8 mouse cellular contexts compared by ENCODE assay signal in the genomic region with DNA sequence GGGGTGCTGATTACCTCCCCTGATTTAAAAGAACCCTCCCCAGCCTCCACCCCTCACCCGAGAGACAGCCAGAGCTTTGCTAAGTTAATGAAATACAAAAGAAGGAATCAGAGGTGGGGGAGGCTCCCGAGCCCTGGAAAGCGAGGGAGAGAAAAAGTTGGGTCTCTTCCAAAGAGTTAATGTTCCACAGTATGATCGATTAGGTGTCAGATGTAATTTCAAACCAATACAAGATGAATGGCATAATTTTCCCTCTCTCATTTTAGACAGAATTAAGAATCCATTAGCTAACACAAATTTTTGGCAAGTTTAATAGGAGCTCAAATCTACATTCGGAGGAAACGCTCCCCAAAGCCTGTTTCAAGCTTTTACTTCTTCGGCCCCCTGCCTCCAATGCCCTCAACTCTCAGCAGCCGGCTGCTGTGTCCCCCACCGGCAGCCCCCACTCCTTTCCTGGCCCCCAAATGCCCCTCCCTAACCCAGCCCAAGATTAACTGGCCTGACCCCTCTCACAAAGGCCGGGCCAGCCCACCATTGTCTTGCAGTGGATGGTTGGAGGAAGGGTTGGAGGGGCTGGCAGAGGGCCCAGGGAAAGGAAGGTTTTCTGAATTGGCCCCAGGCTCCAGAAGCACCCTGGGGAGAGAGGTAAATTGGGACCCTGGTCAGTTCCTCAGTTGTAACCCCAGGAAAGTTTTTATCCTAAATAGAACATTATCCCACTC. TPM values are rescaled to one million over a fixed set of nuclear protein-coding genes. Genes with fewer than 3 reads are reported as not detected.
A peak's percentile ranks its signal among the peaks of the same experiment; 100 is the strongest.
DNase-seq lines count a peak whose midpoint lies in the region; ATAC-seq lines count a peak whose summit lies in the region.

No protein-coding gene starts in this region.

- H3K27ac ChIP-seq in heart, embryonic 10.5 days = no peak overlapping the region; the same call in 1 of the 2 replicates
- no peak overlapping the region for H3K27ac ChIP-seq in heart, embryonic 15.5 days
- H3K27ac ChIP-seq in liver, embryonic 16.5 days (ENCODE audit: low read length) = peak overlapping the region; percentile 76

- peak; percentile 96 for DNase-seq in heart, adult 11 months
- no peak for DNase-seq in heart, embryonic 10.5 days (ENCODE audit: low spot score)
- peak; percentile 65 for DNase-seq in R1 (ENCODE audit: low read depth, low spot score)
- no peak for DNase-seq in thymus, postnatal 0 days (ENCODE audit: low spot score)

- no peaks in the 10 kb centered on the region for H3K36me3 ChIP-seq in heart, embryonic 10.5 days
- H3K36me3 ChIP-seq in heart, embryonic 15.5 days = no peaks in the 10 kb centered on the region
- no peaks in the 10 kb centered on the region for H3K36me3 ChIP-seq in liver, embryonic 16.5 days (ENCODE audit: control insufficient read depth, insufficient read depth)

- peaks cover 40% of the 10 kb centered on the region for H3K4me1 ChIP-seq in heart, embryonic 10.5 days
- peaks cover 34% of the 10 kb centered on the region for H3K4me1 ChIP-seq in heart, embryonic 15.5 days (replicated peaks)
- no peaks in the 10 kb centered on the region; the same call in 1 of the 2 replicates for H3K4me1 ChIP-seq in liver, embryonic 16.5 days (ENCODE audit: control insufficient read depth, low read depth, low read length)

- H3K9ac ChIP-seq in heart, embryonic 15.5 days = no peak overlapping the region
- H3K9ac ChIP-seq in liver, embryonic 16.5 days (ENCODE audit: low read depth, low read length) = no peak overlapping the region

- H3K4me2 ChIP-seq in heart, embryonic 15.5 days = no peak overlapping the region
- H3K4me2 ChIP-seq in liver, embryonic 16.5 days (ENCODE audit: low read depth, low read length) = no peak overlapping the region

- no peak overlapping the region for H3K4me3 ChIP-seq in heart, embryonic 10.5 days
- no peak overlapping the region for H3K4me3 ChIP-seq in heart, embryonic 15.5 days
- no peak overlapping the region for H3K4me3 ChIP-seq in liver, embryonic 16.5 days (ENCODE audit: low read depth, low read length)

- 22% methylated on average over 10 of the region's 10 CpGs for WGBS in heart, embryonic 10.5 days
- 27% methylated on average over 10 of the region's 10 CpGs for WGBS in heart, embryonic 15.5 days
- WGBS in liver, embryonic 16.5 days (ENCODE audit: insufficient replicate concordance) = 18% methylated on average over 10 of the region's 10 CpGs

- no peaks in the 10 kb centered on the region for H3K9me3 ChIP-seq in heart, embryonic 10.5 days
- H3K9me3 ChIP-seq in heart, embryonic 15.5 days (replicated peaks) = no peaks in the 10 kb centered on the region
- no peaks in the 10 kb centered on the region for H3K9me3 ChIP-seq in liver, embryonic 16.5 days (replicated peaks; ENCODE audit: control insufficient read depth, low read length)

- ATAC-seq in heart, embryonic 15.5 days (replicated peaks; ENCODE audit: insufficient number of reproducible peaks, insufficient read depth, low FRiP score, low read depth) = peak; percentile 32; the same call in 1 of the 2 replicates
- ATAC-seq in liver, embryonic 16.5 days (ENCODE audit: low read depth) = peak; percentile 49
- no peak for ATAC-seq in inflammation-experienced regulatory T-cells, adult 6 months
- no peak for ATAC-seq in cerebellum, adult (ENCODE audit: insufficient number of reproducible peaks, low FRiP score, low TSS enrichment)

- peaks cover 92% of the 10 kb centered on the region for H3K27me3 ChIP-seq in heart, embryonic 10.5 days (ENCODE audit: insufficient read depth, poor library complexity, severe bottlenecking)
- H3K27me3 ChIP-seq in heart, embryonic 15.5 days = peaks cover 19% of the 10 kb centered on the region; the same call in 1 of the 2 replicates
- peaks cover 36% of the 10 kb centered on the region for H3K27me3 ChIP-seq in liver, embryonic 16.5 days (ENCODE audit: control insufficient read depth, insufficient read depth, low read depth, low read length)

RNA-seq across cellular contexts. Expression of a gene that starts 30.8 kb away (rescaled TPM):
- not detected in 2 replicates for polyA plus RNA-seq in heart, embryonic 10.5 days (2016; fragmentation: Nextera tagmentation; extraction: Ambion mirVana)
- polyA plus RNA-seq in heart, embryonic 15.5 days (2015; fragmentation: Nextera tagmentation; extraction: Ambion mirVana) = 0.04 TPM in 1 of 2 replicates, not detected in the other
- not detected in 2 replicates for polyA plus RNA-seq in liver, embryonic 16.5 days (2015; fragmentation: Nextera tagmentation; extraction: Ambion mirVana)
- polyA plus RNA-seq in inflammation-experienced regulatory T-cells, adult 6 months (2017; shearing (Covaris generic)) = not detected
- polyA plus RNA-seq in thymus, postnatal 0 days (2015; fragmentation: Nextera tagmentation; extraction: Ambion mirVana) = not detected in 2 replicates

RNA-seq across cellular contexts. Expression of a gene that starts 49.6 kb away (rescaled TPM):
- 8.1 and 20.1 TPM in 2 replicates for polyA plus RNA-seq in heart, embryonic 10.5 days (2016; fragmentation: Nextera tagmentation; extraction: Ambion mirVana)
- polyA plus RNA-seq in heart, embryonic 15.5 days (2015; fragmentation: Nextera tagmentation; extraction: Ambion mirVana) = 60.9 and 62.5 TPM in 2 replicates
- 0.79 and 1.9 TPM in 2 replicates for polyA plus RNA-seq in liver, embryonic 16.5 days (2015; fragmentation: Nextera tagmentation; extraction: Ambion mirVana)
- polyA plus RNA-seq in inflammation-experienced regulatory T-cells, adult 6 months (2017; shearing (Covaris generic)) = not detected
- polyA plus RNA-seq in thymus, postnatal 0 days (2015; fragmentation: Nextera tagmentation; extraction: Ambion mirVana) = 2.7 and 3.1 TPM in 2 replicates

RNA-seq across cellular contexts. Expression of a gene that starts 59.5 kb away (rescaled TPM):
- polyA plus RNA-seq in heart, embryonic 10.5 days (2016; fragmentation: Nextera tagmentation; extraction: Ambion mirVana) = 51.0 and 53.0 TPM in 2 replicates
- 33.9 and 40.5 TPM in 2 replicates for polyA plus RNA-seq in heart, embryonic 15.5 days (2015; fragmentation: Nextera tagmentation; extraction: Ambion mirVana)
- 16.5 and 17.3 TPM in 2 replicates for polyA plus RNA-seq in liver, embryonic 16.5 days (2015; fragmentation: Nextera tagmentation; extraction: Ambion mirVana)
- polyA plus RNA-seq in inflammation-experienced regulatory T-cells, adult 6 months (2017; shearing (Covaris generic)) = 10 to 100 TPM; 38.5 to 42.1 (median 40.3) TPM
- 49.5 and 51.8 TPM in 2 replicates for polyA plus RNA-seq in thymus, postnatal 0 days (2015; fragmentation: Nextera tagmentation; extraction: Ambion mirVana)

Comparison
In these comparisons a context has a peak if more than half of its experiments do, and no peak if none do; other contexts are left out.
1. DNase-seq: peak in heart, adult 11 months (single experiment) and R1 (single experiment); none in heart, embryonic 10.5 days (single experiment) and thymus, postnatal 0 days (single experiment).
2. ATAC-seq: peak in heart, embryonic 15.5 days (single experiment) and liver, embryonic 16.5 days (single experiment); none in inflammation-experienced regulatory T-cells, adult 6 months (single experiment) and cerebellum, adult (single experiment).